Mouse (Mus musculus): ENCODE results near the gene Cyp11a1.

DNA sequence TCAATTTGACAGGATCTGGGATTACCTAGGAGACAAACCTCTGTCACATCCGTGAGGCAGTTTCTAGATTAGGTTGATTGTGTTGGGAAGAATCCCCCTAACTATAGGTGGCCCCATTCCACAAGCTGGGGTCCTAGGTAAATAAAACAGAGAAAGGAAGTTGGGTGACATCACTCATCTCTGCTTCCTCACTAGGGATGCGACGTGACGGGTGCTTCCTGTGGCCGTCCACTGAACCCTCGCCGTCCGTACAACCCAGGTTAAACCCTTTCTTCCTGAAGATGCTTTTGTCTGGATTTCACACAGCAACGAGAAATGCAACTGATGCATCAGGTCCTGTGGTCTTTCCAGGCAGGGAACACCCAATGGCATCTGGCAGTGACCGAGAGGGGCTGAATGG lies 40.9 kb downstream of the Cyp11a1 start:
- TF ChIP-seq CTCF (IDR thresholded peaks at IDR 0.05; ENCODE audit: insufficient read depth, low read length) (no peak), POLR2A (IDR thresholded peaks at IDR 0.05; ENCODE audit: borderline replicate concordance, extremely low read depth, low read depth, low read length) (no peak)

Data from lung, adult 2 months (tissue).